Mouse (Mus musculus): ENCODE measurements around the gene Rgma.

Rgma gene

GRCm38 (mm10) chr7:73372352-73372970, 2.8 kb upstream of the Rgma start:
- DNase-seq = peak; percentile 75 to 88

DNA sequence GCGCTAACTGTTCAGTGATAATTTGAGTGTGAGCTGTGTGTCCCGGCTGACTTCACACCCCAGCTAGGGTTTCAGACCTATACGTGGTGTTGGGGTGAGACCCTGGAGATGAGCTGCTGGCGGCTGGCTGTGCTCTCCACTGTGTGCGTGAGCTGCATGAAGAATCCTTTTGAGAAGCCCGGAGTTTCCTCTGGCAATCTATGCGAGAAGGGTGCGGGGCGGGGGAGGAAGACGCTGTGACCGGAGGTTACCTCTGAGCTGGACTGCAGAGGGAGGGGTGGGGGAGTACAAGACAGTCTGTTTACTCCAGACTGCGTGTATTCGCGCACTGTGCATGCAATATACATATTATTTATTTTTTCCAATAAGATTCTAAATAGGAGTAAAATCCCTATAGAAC, 582 bp upstream of the Rgma start:
- no peak for DNase-seq

GRCm38 (mm10) chr7:73376101-73377001, 1.0 kb downstream of the Rgma start:
- DNase-seq = peak in 1 of 2 experiments; percentile 59

- DNase-seq = no peak
These were observed 2.0 kb downstream of the Rgma start for GRCm38 (mm10) chr7:73377307-73377706.

DNA sequence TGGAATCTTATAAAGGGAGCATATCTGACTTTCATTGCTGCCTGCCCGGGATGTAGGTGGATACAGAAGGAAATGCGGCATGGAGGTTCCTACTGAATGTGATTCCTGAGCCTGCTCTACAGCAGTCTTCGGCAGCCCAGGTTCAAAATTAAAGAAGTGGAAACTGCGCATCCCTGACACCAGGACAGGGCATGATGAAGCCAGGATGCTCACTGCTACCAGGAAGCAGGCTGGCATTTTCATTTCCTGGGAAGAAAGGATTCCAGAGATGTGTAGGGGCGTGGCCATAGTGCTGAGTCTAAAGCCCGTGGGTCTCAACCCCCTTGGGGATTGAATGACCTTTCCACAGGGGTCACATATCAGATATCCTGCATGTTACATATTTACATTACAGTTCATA, 2.7 kb downstream of the Rgma start:
- DNase-seq = no peak

GRCm38 (mm10) chr7:73382843-73383242, 7.5 kb downstream of the Rgma start:
- no peak for DNase-seq

DNA sequence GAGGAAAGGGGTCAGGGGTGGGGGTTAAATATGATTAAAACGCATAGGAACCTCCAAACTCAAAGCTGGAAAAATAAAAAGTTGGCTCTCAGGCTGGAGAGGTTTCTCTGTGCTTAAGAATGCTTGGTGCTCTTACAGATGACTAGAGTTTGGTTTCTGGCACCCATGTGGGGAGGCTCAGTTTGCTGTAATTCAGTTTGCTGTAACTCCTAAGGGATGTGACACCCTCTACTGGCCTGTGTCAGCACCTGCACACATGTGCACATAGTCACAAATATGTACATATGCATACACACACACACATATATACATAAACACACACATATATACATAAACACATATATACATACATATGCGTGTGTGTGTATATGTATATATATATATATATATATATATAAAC, 13.6 kb downstream of the Rgma start:
- no peak for DNase-seq

DNA sequence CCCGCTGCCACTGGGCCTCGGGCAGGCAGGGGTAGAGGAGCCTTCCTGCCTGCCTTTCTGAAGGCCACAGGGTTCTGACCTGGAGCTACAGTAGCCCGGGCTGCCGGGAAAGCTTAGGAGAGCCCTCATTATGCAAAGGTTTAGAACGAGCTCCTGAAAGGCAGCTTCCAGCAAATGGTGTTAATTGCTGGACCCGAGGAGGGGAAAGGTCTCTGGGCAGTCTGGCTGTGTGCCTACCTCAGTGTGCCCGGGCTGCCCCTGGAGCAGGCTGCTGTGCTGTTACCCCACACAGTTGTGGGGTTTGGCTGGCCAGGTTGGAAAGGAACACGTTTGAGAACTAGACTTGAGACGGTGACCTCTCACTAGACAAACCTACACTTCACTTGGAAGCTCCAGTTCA, 14.1 kb downstream of the Rgma start:
- no peak for DNase-seq

DNA sequence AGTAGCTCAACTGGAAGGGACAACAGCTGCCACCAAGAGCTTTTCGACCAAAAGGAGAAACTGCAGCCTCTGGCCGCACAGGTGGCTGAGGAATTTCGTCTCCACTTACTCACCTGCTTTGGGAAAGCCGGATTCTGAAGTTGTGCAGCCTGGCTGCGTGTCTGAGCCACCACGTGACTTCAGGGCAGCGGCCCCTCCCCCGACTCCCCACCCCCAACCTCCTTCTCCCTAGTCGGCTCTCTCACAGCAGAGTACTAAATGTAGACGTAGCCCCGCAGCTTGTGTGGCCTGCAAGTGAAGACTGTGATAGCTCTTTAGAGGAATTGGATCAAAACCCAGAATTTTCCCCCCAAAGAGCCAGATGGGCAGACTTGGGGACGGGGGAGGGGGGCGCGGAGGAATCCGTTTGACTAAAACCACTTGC, 14.6 kb downstream of the Rgma start:
- DNase-seq = peak; percentile 41 to 64

- DNase-seq = no peak
These were observed 15.2 kb downstream of the Rgma start for GRCm38 (mm10) chr7:73390426-73391001.

DNA sequence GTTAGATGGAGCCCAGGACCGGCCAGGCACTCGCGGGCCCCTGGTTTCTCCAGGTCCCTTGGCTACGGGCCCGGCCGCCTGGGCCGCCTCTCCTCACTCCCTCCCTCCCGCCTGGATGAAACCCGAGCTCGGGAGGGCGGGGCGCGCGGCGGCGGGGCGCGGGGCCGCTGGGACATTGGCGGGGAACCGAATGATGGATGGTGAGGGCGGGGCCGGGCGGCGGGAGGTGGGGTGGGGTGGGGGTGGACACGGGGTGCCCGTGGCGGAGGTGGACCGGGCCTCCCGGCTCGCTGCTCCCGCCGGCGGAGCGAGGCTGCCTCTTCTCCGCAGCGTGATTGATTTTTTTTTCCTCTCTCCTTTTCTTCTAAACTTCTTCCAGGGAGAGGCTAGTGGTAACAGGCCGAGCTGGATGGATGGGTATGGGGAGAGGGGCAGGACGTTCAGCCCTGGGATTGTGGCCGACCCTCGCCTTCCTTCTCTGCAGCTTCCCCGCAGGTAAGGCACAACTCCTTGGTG, 15.8 kb downstream of the Rgma start:
- DNase-seq = peak; percentile 91 to 95

GRCm38 (mm10) chr7:73391518-73392321, 16.4 kb downstream of the Rgma start:
- peak; percentile 48 to 78 for DNase-seq

- no peak for DNase-seq
These were observed 17.1 kb downstream of the Rgma start for GRCm38 (mm10) chr7:73392359-73392758.

DNA sequence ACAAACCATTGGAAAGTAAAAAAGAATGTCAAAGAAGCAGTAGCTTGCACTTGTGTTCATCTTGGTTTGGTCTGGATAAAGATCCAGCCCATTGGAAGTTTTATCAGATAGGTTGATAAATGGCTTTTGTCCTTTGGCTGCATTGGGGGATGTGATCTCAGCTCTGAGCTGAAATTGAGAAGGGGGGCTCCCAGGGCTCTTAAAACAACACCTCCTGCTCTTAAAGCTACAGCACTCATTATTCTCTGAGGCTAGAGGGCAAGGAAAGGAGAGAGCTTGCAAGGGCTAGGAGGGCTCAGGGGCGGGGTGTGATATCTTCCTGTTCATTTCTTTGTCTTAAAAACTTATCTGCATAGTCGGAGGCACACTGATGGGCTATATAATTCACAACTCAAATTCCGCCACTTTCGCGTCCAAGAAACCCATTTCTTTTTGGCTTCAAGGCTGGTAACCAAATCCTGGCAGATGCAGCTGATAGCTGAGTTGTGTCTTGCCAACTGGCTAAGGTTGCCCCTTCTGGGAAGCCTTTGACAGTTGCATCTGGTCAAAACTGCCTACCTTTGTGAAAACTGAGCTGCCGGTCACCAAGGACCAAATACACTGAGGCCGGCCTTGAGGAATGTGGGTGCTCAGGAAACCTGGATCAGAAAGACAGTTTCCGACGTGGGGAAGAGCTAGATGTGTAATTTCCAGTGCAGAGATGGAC, 18.2 kb downstream of the Rgma start:
- DNase-seq = no peak

DNA sequence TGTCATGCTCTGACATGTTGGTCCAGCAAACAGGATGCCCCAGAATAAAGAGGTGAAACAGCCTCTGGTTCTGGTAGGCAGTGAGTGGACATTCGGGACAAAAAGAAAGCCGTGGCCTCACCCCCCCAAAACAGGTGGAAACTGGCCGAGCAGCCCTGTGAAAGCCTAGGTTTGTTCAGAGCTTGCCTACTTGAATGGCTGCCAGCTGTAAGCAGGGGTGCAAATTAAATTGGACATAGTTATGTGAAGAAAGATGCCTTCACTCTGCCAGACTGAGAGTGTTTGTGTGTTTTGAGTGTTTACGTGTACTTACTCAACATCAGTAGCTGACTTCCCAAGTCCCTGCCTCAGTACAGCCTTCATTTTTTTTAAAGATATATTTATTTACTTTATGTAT, 18.7 kb downstream of the Rgma start:
- DNase-seq = no peak

- peak; percentile 75 to 82 for DNase-seq
These were observed 23.0 kb downstream of the Rgma start for GRCm38 (mm10) chr7:73398319-73398718.

GRCm38 (mm10) chr7:73398806-73399442, 23.6 kb downstream of the Rgma start:
- DNase-seq = peak in 1 of 2 experiments; percentile 25

DNA sequence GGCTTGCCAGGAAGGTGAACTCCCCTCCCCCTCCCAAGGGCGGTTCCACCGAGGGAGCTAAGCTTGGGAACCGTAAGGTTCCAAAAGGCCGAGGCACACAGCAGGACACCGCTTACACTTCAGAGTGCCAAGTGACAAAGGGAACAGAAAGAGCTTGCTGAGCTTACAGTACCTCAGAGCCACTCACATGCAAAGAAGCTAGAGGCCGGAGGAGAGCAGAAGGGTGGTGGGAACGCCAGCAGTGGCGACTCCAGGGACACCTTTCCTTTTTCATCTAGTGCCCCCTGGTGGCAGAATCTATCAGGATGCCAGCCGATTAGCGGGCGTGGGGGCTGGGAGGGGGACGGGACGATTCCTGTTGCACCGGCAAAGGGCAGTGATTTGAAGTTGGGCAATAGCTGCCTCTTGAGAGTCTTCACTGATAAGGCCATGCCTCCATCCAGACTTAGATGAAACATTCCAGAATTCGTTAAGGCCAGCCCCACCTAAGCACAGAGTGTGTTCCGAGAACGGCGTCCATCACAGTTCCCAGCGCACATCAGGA, 24.3 kb downstream of the Rgma start:
- peak; percentile 76 to 84 for DNase-seq

GRCm38 (mm10) chr7:73400051-73400916, 25.0 kb downstream of the Rgma start:
- DNase-seq = peak in 1 of 2 experiments; percentile 18

GRCm38 (mm10) chr7:73402106-73402505, 26.8 kb downstream of the Rgma start:
- no peak for DNase-seq

Measured in lung, postnatal 4 days (tissue).